Mouse (Mus musculus): ENCODE data around the gene Tatdn2. TPM values are rescaled to one million over a fixed set of nuclear protein-coding genes. Genes with fewer than 3 reads are reported as not detected.

The Tatdn2 gene
- polyA plus RNA-seq, 1 experiment: 21.0 TPM

DNA sequence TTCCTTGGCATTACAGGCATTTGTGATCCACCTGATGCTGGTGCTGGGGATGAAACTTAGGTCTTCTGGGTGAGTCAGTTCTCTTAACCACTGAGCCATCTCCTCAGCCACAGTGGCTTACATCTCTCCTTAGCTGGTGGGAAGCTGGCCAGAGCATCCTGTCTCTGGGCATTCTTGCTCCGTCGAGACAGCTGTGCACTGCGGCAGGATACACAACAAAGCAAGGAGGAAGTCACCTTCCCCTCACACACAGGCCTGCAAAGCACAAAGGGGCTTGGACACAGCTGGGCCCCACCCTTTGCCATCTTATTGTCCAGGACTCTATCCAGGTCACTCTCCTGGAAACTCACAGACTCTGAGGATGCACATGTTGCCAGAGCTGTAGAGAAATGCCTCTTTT lies 38.6 kb upstream of the Tatdn2 start:
- Histone ChIP-seq H3K36me3 (ENCODE audit: control insufficient read depth, insufficient read depth) (no peaks in the 10 kb centered on the region), H3K4me3 (no peak overlapping the region), H3K79me2 (ENCODE audit: control insufficient read depth, insufficient read depth) (no peaks in the 10 kb centered on the region), H3K27me3 (ENCODE audit: control insufficient read depth, insufficient read depth, insufficient read length) (no peaks in the 10 kb centered on the region), H3ac (ENCODE audit: control insufficient read depth, insufficient read length) (no peak overlapping the region), H3K4me2 (ENCODE audit: low read depth) (no peak overlapping the region)
- no peak for TF ChIP-seq USF1 (IDR thresholded peaks at IDR 0.05; ENCODE audit: low read depth)
- TF ChIP-seq MYOG (IDR thresholded peaks at IDR 0.05; ENCODE audit: control insufficient read depth in 1 of 3, insufficient read depth in 1 of 3, insufficient read length in 2 of 3, low read depth in 2 of 3): peak in 1 of 3 experiments; percentile 22
- no peak for TF ChIP-seq POLR2AphosphoS2 (IDR thresholded peaks at IDR 0.05; ENCODE audit: insufficient read length, low read depth)
- TF ChIP-seq TCF12 (IDR thresholded peaks at IDR 0.05; ENCODE audit: insufficient read depth, poor library complexity, severe bottlenecking): no peak
- no peak for TF ChIP-seq CEBPB (IDR thresholded peaks at IDR 0.05; ENCODE audit: insufficient read depth, poor library complexity, severe bottlenecking)
- no peak for TF ChIP-seq SRF (IDR thresholded peaks at IDR 0.05; ENCODE audit: control insufficient read depth, insufficient read length, low read depth)
- TF ChIP-seq REST (IDR thresholded peaks at IDR 0.05; ENCODE audit: insufficient read depth, insufficient read length): no peak
- TF ChIP-seq E2F4 (IDR thresholded peaks at IDR 0.05; ENCODE audit: insufficient read depth): no peak
- no peak for TF ChIP-seq MAX (IDR thresholded peaks at IDR 0.05; ENCODE audit: low read depth)
- no peak for TF ChIP-seq POLR2A (IDR thresholded peaks at IDR 0.05; ENCODE audit: insufficient read length, low read depth)
- peak in 1 of 3 experiments; percentile 35 for TF ChIP-seq MYOD1 (IDR thresholded peaks at IDR 0.05; ENCODE audit: control insufficient read depth in 1 of 3, insufficient read length in 2 of 3, low read depth in 2 of 3)
- TF ChIP-seq TCF3 (IDR thresholded peaks at IDR 0.05; ENCODE audit: insufficient read length, low read depth): no peak

DNA sequence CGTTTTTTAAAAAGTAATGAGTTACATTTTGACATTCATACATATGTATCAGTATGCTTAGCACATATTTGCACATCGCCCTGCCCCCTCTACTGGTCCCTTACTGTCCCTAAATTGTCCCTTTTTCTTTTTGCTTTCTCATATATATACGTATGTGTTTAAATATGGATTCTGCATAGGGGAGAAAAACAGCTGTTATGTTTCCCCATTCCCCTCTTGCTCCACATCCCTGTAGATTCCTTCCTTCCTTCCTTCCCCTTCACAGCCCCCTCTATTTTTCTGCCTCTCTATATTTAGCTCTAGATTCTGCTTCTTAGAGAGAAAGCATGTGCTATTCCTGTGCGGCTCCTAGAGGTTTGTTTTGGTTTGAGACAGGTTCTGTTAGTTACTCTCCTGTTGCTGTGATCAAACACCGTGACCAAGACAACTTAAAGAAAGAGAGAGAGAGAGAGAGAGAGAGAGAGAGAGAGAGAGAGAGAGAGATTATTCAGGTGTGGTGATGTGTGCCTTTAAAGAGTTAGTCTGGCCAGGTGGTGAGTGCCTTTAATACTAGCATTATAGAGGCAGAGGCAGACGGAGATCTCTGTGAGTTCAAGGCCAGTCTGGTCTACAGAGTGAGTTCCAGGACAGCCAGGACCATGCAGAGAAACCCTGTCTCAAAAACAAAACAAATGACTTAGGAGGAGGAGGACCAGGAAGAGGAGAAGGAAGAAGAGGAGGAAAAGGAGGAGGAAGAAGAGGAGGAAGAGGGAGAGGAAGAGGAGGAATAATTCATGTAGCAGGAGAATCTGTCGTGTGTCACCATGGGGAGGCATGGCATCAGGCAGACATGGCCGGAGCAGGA lies 37.0 kb upstream of the Tatdn2 start:
- TF ChIP-seq POLR2A (IDR thresholded peaks at IDR 0.05; ENCODE audit: insufficient read length, low read depth): no peak
- TF ChIP-seq SRF (IDR thresholded peaks at IDR 0.05; ENCODE audit: control insufficient read depth, insufficient read length, low read depth): no peak
- no peak for TF ChIP-seq MYOG (IDR thresholded peaks at IDR 0.05; ENCODE audit: control insufficient read depth in 1 of 3, insufficient read depth in 1 of 3, insufficient read length in 2 of 3, low read depth in 2 of 3)
- no peak for TF ChIP-seq USF1 (IDR thresholded peaks at IDR 0.05; ENCODE audit: low read depth)
- no peak for TF ChIP-seq CEBPB (IDR thresholded peaks at IDR 0.05; ENCODE audit: insufficient read depth, poor library complexity, severe bottlenecking)
- TF ChIP-seq MAX (IDR thresholded peaks at IDR 0.05; ENCODE audit: low read depth): no peak
- no peak for TF ChIP-seq E2F4 (IDR thresholded peaks at IDR 0.05; ENCODE audit: insufficient read depth)
- TF ChIP-seq TCF12 (IDR thresholded peaks at IDR 0.05; ENCODE audit: insufficient read depth, poor library complexity, severe bottlenecking): no peak
- TF ChIP-seq POLR2AphosphoS2 (IDR thresholded peaks at IDR 0.05; ENCODE audit: insufficient read length, low read depth): no peak
- no peak for TF ChIP-seq REST (IDR thresholded peaks at IDR 0.05; ENCODE audit: insufficient read depth, insufficient read length)
- TF ChIP-seq MYOD1 (IDR thresholded peaks at IDR 0.05; ENCODE audit: control insufficient read depth in 1 of 3, insufficient read length in 2 of 3, low read depth in 2 of 3): no peak
- TF ChIP-seq TCF3 (IDR thresholded peaks at IDR 0.05; ENCODE audit: insufficient read length, low read depth): no peak
- H3ac ChIP-seq (ENCODE audit: control insufficient read depth, insufficient read length): no peak overlapping the region
- H3K36me3 ChIP-seq (ENCODE audit: control insufficient read depth, insufficient read depth): no peaks in the 10 kb centered on the region
- H3K27me3 ChIP-seq (ENCODE audit: control insufficient read depth, insufficient read depth, insufficient read length): no peaks in the 10 kb centered on the region
- H3K4me2 ChIP-seq (ENCODE audit: low read depth): no peak overlapping the region
- no peaks in the 10 kb centered on the region for H3K79me2 ChIP-seq (ENCODE audit: control insufficient read depth, insufficient read depth)
- H3K4me3 ChIP-seq: no peak overlapping the region

DNA sequence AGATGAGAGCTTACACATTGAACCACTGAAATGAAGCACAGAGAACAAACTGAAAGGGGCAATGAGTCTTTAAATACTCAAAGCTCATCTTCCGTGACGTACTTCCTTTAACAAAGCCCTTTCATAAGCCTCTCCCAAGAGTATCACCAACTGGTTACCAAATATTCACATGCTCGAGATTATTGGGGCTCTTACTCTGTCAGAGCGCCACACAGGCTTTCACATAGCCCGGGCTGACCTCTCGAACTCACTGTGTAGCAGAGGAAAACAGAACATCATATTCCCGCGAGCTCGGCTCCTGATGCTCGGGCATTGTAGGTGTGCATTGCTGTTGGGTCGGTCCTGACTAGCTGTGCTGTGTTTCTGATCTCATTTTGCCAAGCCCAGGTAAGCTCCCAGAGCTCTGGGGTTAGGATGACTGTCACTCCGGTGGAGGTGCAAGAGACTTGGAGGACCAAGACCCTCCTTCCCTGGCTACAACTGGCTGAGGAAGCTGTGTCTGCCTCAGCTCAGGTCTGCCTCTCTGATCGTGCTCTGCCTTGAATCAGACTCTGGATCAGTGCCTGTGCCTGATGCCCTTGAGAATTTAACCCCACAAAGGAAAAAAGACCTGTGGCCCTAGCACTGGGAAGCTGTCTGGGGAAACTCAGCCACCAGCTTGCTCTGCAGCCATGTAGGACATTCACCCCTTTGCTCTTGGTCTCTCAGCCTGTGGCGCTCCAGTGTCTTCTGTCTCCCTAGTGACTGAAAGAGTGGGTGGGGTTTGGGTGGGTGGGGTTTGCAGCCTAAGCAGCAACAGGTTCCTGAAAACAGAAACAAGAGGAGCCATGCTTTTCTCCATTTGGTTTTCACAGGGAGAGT lies 36.1 kb upstream of the Tatdn2 start:
- Histone ChIP-seq H3K79me2 (ENCODE audit: control insufficient read depth, insufficient read depth) (no peaks in the 10 kb centered on the region), H3K27me3 (ENCODE audit: control insufficient read depth, insufficient read depth, insufficient read length) (no peaks in the 10 kb centered on the region), H3ac (ENCODE audit: control insufficient read depth, insufficient read length) (no peak overlapping the region), H3K4me3 (no peak overlapping the region), H3K4me2 (ENCODE audit: low read depth) (peak overlapping the region; percentile 8), H3K36me3 (ENCODE audit: control insufficient read depth, insufficient read depth) (no peaks in the 10 kb centered on the region)
- TF ChIP-seq MAX (IDR thresholded peaks at IDR 0.05; ENCODE audit: low read depth) (no peak), POLR2A (IDR thresholded peaks at IDR 0.05; ENCODE audit: insufficient read length, low read depth) (no peak), TCF12 (IDR thresholded peaks at IDR 0.05; ENCODE audit: insufficient read depth, poor library complexity, severe bottlenecking) (no peak), POLR2AphosphoS2 (IDR thresholded peaks at IDR 0.05; ENCODE audit: insufficient read length, low read depth) (no peak), CEBPB (IDR thresholded peaks at IDR 0.05; ENCODE audit: insufficient read depth, poor library complexity, severe bottlenecking) (no peak), REST (IDR thresholded peaks at IDR 0.05; ENCODE audit: insufficient read depth, insufficient read length) (no peak), MYOD1 (IDR thresholded peaks at IDR 0.05; ENCODE audit: control insufficient read depth in 1 of 3, insufficient read length in 2 of 3, low read depth in 2 of 3) (no peak), USF1 (IDR thresholded peaks at IDR 0.05; ENCODE audit: low read depth) (no peak)

DNA sequence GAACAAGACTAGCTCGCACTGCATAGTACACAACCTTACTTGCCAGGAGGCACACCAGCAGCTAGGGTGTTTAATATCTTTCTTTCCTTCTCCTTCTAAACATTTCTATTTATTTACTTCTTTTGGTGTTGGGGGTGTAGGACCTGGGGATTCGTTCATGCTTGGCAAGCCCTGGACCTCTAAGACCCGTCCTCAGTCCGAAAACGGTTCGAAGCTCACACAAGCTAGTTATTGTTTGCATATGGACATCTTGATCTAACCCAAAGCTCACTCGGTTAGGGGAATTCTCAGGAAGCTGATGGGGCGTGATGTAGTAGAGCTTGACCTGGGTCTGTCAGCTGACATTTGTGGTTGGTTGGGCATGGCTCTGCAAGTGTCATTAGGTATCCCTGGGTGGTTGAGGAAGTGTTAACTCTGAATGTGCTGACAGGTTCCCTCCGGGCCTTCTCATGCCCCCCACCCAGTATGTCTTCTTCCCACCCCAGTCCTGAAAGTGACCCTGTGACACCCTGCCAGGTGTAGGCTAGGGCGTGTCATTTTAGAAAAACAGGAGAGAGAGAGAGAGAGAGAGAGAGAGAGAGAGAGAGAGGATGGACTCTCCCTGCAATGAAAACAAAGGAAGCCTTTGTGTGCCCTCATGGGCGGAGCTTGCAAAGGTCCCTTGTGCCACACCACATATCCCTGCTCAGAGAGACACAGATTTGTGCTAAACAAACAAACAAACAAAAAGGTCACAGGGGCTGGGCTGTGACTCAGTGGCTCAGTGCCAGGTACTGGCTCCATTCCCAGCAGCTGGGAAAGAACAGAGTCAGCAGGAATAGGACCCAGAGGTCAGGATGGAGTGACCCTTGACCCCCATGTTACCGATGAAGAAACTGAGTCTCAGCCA lies 35.3 kb upstream of the Tatdn2 start:
- Histone ChIP-seq H3ac (ENCODE audit: control insufficient read depth, insufficient read length) (no peak overlapping the region), H3K79me2 (ENCODE audit: control insufficient read depth, insufficient read depth) (no peaks in the 10 kb centered on the region), H3K4me3 (no peak overlapping the region), H3K36me3 (ENCODE audit: control insufficient read depth, insufficient read depth) (no peaks in the 10 kb centered on the region), H3K27me3 (ENCODE audit: control insufficient read depth, insufficient read depth, insufficient read length) (no peaks in the 10 kb centered on the region), H3K4me2 (ENCODE audit: low read depth) (peak overlapping the region; percentile 10)
- no peak for TF ChIP-seq MYOD1 (IDR thresholded peaks at IDR 0.05; ENCODE audit: control insufficient read depth in 1 of 3, insufficient read length in 2 of 3, low read depth in 2 of 3)
- TF ChIP-seq SRF (IDR thresholded peaks at IDR 0.05; ENCODE audit: control insufficient read depth, insufficient read length, low read depth): no peak
- TF ChIP-seq REST (IDR thresholded peaks at IDR 0.05; ENCODE audit: insufficient read depth, insufficient read length): no peak
- no peak for TF ChIP-seq POLR2AphosphoS2 (IDR thresholded peaks at IDR 0.05; ENCODE audit: insufficient read length, low read depth)
- TF ChIP-seq MAX (IDR thresholded peaks at IDR 0.05; ENCODE audit: low read depth): no peak
- no peak for TF ChIP-seq E2F4 (IDR thresholded peaks at IDR 0.05; ENCODE audit: insufficient read depth)
- TF ChIP-seq TCF12 (IDR thresholded peaks at IDR 0.05; ENCODE audit: insufficient read depth, poor library complexity, severe bottlenecking): no peak
